Mouse (Mus musculus): ENCODE data around the gene Fam243.

- TF ChIP-seq CTCF (IDR thresholded peaks at IDR 0.05; ENCODE audit: low read depth, low read length), result no peak
- no peak for TF ChIP-seq POLR2A (IDR thresholded peaks at IDR 0.05; ENCODE audit: borderline replicate concordance, low read depth, low read length)
Observed at GRCm38 (mm10) chr16:92324309-92325061, 3.2 kb upstream of the Fam243 start.

Data from bone marrow macrophage, adult 2 months (primary cell).